Mouse (Mus musculus) kidney, postnatal 25 days (tissue): ENCODE measurements around the gene Mmachc.

Experiments used
- DNase-seq, 2 experiments: peaks; one replicate each; pipeline ENCODE4 v3.0.0; 2021; ENCODE audit warnings: mixed read lengths in 2 of 2

Mmachc gene

GRCm38 (mm10) chr4:116708201-116708764 is at the start of gene Mmachc, which contains the start of gene Ccdc163:
TSS of gene Mmachc (minus strand) at chr4:116708406.
TSS of gene Ccdc163 (plus strand) at chr4:116708509.
- peak; percentile 91 to 97 for DNase-seq

- no peak for DNase-seq
Measured at GRCm38 (mm10) chr4:116749750-116750149, 41.5 kb upstream of the Mmachc start.

- no peak for DNase-seq
Measured at GRCm38 (mm10) chr4:116738972-116739751, 31.0 kb upstream of the Mmachc start.

- DNase-seq = no peak
Measured at GRCm38 (mm10) chr4:116734996-116735395, 26.8 kb upstream of the Mmachc start.

GRCm38 (mm10) chr4:116732355-116732754 is 24.1 kb upstream of the Mmachc start:
- DNase-seq = peak; percentile 43 to 71

GRCm38 (mm10) chr4:116731077-116731476 is 22.9 kb upstream of the Mmachc start:
- DNase-seq = no peak

- DNase-seq = no peak
Measured at GRCm38 (mm10) chr4:116729532-116729931, 21.3 kb upstream of the Mmachc start.

- DNase-seq = no peak
Measured at GRCm38 (mm10) chr4:116727401-116727800, 19.2 kb upstream of the Mmachc start.

- DNase-seq = no peak
Measured at GRCm38 (mm10) chr4:116725444-116725843, 17.2 kb upstream of the Mmachc start.

- DNase-seq = no peak
Measured at GRCm38 (mm10) chr4:116722230-116722629, 14.0 kb upstream of the Mmachc start.

GRCm38 (mm10) chr4:116721098-116721628 is 13.0 kb upstream of the Mmachc start:
- DNase-seq = no peak

- DNase-seq = peak; percentile 97 to 98
Measured at GRCm38 (mm10) chr4:116720343-116721097, 12.3 kb upstream of the Mmachc start, which contains the start of gene Tesk2. TSS of gene Tesk2 (plus strand) at chr4:116720948.

GRCm38 (mm10) chr4:116719396-116719795 is 11.2 kb upstream of the Mmachc start:
- peak; percentile 75 to 78 for DNase-seq

GRCm38 (mm10) chr4:116712536-116712935 is 4.3 kb upstream of the Mmachc start:
- no peak for DNase-seq

GRCm38 (mm10) chr4:116710154-116710553 is 1.9 kb upstream of the Mmachc start:
- DNase-seq = no peak

- DNase-seq = no peak
Measured at GRCm38 (mm10) chr4:116708791-116709390, 685 bp upstream of the Mmachc start.

- DNase-seq = no peak
Measured at GRCm38 (mm10) chr4:116707666-116708065, 540 bp downstream of the Mmachc start.

- DNase-seq = peak; percentile 80 to 88
Measured at GRCm38 (mm10) chr4:116703804-116704203, 4.4 kb downstream of the Mmachc start.

GRCm38 (mm10) chr4:116700964-116701363 is 7.2 kb downstream of the Mmachc start:
- no peak for DNase-seq

- DNase-seq = peak; percentile 60 to 67
Measured at GRCm38 (mm10) chr4:116698693-116699342, 9.4 kb downstream of the Mmachc start.

GRCm38 (mm10) chr4:116693785-116694184 is 14.4 kb downstream of the Mmachc start:
- DNase-seq = no peak

GRCm38 (mm10) chr4:116692146-116692545 is 16.1 kb downstream of the Mmachc start:
- DNase-seq = no peak
